Mouse (Mus musculus) hematopoietic stem cell, adult 5-6 weeks (primary cell): ENCODE measurements around the gene Ppip5k2. TPM values are rescaled to one million over a fixed set of nuclear protein-coding genes. Genes with fewer than 3 reads are reported as not detected.
"Not testable (repeated sequence)": the region's sequence is repeated elsewhere in the genome, so short reads cannot be mapped to it uniquely, and the experiment has no call there.

Source experiments
- ATAC-seq, 2 experiments: fragments of 125-278 bp in 1 of 2; replicated peaks in 1 of 2; 2 replicates each; pipeline ENCODE4 v1.8.0; 2016 to 2017; ENCODE audit warnings: inconsistent platforms in 2 of 2, mild to moderate bottlenecking in 2 of 2, moderate number of reproducible peaks in 2 of 2, low read depth in 1 of 2, moderate TSS enrichment in 1 of 2; ENCODE audit not compliant: low FRiP score in 2 of 2, poor library complexity in 2 of 2, severe bottlenecking in 2 of 2, insufficient read depth in 1 of 2, low TSS enrichment in 1 of 2
- total RNA-seq: library from RNA; stranded (forward); fragments of 172-1452, 232-1000 nt; gene quantifications from 2 replicates; pipeline ENCODE4 v1.2.3, GENCODE M21; 2017

The Ppip5k2 gene
- total RNA-seq, 1 experiment from 2014 or later, result 70.0 TPM

DNA sequence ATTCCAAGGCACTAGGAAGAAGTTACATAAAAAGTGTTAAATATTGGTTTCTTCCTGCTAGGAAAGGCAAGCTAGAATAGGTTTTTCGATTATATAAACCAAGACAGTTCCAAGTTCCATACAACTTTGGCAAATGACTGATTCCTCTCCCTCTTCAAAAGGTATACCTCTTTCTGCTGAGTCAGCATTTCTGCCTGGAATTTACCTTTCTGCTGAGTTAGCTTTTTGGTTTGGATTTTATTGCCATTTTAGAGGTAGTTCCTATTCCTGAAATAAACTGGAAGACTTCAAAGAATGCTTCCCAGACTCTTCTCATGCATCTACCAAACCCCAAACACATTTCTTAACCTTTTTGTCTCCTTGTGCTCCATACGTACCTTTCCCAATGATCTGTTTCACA lies 2.1 kb downstream of the Ppip5k2 start:
- no peak for ATAC-seq

DNA sequence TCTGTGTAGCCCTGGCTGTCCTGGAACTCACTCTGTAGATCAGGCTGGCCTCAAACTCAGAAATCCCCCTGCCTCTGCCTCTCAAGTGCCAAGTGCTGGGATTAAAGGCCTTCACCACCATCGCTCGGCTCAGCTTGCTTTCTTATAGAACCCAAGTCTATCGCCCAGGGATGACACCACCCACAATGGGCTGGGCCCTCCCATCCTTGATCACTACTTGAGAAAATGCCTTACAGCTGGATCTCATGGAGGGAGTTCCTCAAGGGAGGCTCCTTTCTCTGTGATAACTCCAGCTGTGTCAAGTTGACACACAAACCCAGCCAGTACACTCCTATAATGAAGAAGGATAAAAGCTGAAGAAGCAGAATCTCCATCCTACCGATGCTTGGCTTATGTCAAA lies 4.5 kb downstream of the Ppip5k2 start:
- not testable (repeated sequence) for ATAC-seq

DNA sequence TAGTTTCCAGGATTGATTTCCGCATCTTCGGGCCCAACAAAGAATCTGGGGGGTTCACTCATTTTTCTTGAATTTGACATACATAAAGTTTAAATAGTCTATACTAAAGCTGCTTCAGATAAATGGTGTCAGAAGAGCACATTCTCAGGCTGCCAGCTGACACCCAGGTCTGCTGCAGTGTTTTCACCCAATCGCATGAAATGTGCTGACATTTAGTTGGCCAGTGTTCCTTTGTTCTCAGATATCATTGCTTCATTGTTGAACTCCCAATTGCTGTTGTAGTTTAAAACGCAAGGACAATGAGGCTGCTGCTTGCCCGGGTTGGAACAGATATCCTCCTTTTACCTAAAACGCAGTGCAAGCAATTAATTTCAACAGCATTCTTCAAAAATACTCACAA lies 8.7 kb downstream of the Ppip5k2 start:
- ATAC-seq, result no peak

DNA sequence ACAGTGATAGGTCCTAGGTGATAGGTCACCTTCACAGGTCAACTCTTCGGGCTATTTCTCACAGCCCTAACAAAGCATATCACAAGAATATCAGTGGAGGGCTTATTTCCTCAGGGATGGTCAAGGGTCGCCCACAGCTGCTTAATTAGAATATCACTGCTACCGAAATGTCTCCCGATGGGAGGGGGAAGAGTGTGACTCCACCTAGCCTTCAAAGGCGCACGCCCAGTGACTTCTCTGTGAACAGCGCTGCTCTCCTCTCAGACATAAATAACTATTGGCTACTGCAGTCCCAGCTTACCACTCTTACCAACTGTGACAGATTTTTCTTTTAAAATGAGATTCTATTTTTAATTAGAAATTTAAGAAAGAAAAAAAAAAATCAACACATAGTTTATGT lies 9.6 kb downstream of the Ppip5k2 start:
- no peak for ATAC-seq

DNA sequence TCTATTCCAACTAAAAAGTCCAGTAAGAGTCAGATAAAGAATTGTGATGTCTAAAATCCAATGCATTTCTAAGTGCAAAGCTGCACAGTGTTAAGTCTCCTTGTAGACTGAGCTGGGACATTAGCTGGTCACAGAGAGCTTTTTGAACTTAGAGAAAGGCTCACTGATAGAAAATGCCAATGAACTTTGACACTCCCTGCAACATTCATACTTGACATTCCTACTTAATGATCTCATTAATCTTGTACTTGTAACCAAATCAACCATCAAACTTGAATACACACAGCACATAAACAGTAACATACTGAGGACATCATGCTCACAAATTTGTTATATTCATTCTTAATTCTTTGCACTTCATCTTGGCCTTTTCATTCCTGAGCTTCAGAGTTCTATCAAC lies 10.4 kb downstream of the Ppip5k2 start:
- ATAC-seq, result no peak

- no peak for ATAC-seq
These were observed 15.8 kb downstream of the Ppip5k2 start for GRCm38 (mm10) chr1:97754392-97754791.

GRCm38 (mm10) chr1:97753216-97753615 lies 17.0 kb downstream of the Ppip5k2 start:
- ATAC-seq, result no peak

- no peak for ATAC-seq
These were observed 22.0 kb downstream of the Ppip5k2 start for GRCm38 (mm10) chr1:97748163-97748562.

DNA sequence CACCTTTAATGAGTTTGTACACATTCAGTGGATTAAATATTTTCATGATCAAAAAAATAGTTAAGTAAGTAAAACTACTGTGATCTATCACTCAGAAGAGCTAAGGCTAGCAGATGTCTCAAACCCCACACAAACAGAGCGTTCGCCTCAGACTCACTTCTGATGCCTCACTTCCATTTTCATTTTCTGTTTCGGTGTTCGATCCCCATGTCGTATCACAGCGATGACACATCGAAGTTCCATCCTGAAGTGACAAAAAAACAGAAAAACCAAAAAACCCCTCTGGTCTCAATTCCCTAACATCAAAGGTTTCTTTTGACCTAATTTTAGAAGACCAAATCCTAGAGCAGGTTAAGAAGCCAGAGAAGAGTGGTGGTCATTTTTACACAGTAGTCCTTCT lies 23.9 kb downstream of the Ppip5k2 start:
- ATAC-seq, result no peak

DNA sequence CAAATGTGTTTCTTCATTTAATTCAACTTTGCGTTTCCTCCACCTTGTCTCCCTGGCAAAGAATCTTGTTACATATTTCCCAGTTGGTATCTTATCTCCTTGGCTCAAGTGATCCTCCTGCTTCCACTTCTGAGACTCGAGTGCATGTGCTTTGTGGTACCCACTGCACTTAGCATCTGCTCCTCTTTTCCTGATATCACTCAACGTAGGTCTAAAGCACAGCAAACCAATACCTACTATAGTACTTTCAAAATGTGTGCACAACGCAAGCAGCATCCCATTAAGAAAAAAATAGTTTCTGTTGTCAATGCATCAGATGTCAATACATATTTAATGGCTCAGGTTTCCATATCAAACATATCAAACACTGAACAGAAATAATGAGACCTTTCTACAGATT lies 24.5 kb downstream of the Ppip5k2 start:
- ATAC-seq, result no peak

- no peak; a peak in 1 of 4 replicates for ATAC-seq
These were observed 27.1 kb downstream of the Ppip5k2 start for GRCm38 (mm10) chr1:97743063-97743462.

DNA sequence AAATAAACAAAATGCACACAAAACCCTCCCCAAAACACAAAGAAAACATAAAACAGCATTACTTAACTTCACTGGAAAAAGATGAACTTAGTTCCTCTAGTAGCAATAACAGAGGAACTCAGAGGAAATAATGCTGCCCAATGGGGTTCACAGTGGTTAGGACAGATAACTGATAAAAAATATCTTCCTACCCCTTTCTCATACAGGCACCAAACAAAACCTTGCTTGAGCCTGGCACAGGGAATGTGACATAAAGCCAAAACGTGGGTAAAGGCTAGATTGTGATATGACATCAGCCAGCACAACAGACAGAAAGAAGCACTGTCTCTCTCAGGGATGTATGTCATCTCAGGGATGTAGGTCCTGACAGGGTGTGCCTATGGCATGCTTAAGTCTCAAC lies 40.9 kb downstream of the Ppip5k2 start:
- no peak for ATAC-seq

- ATAC-seq, result 0 out of 4 replicates have a peak, but pooled peaks of 1 of the 2 experiments have one; percentile 45
These were observed 43.5 kb downstream of the Ppip5k2 start for GRCm38 (mm10) chr1:97726730-97727129.

GRCm38 (mm10) chr1:97718440-97718839 lies 51.8 kb downstream of the Ppip5k2 start:
- peak; percentile 43 to 66; a peak in 1 of 4 replicates for ATAC-seq

DNA sequence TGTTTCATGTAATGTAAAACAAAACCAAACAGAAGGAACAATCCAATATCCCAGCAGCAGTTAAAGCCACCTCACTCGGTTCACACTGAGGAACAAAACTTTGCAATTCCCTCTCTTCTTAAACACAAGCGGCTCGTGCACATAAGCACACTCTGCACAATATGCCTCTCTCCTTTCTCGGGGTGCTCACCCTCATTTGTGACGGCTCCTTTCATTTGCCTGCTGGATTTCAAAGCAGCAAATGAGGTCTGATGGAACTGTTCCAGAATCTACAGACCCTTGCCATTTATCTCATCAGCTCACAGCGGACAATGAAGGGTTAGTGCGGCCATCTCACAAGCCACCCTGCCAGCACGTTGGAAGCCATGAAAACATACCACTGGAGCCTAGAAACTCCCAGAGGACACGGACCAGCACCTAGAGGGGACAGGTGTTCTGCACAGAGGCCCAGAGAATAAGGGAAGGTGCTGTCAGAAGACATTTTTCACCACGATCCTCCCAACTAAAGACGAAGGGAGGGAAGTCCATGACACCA lies 55.8 kb downstream of the Ppip5k2 start:
- no peak for ATAC-seq

GRCm38 (mm10) chr1:97710520-97710919 lies 59.7 kb downstream of the Ppip5k2 start:
- no peak for ATAC-seq

DNA sequence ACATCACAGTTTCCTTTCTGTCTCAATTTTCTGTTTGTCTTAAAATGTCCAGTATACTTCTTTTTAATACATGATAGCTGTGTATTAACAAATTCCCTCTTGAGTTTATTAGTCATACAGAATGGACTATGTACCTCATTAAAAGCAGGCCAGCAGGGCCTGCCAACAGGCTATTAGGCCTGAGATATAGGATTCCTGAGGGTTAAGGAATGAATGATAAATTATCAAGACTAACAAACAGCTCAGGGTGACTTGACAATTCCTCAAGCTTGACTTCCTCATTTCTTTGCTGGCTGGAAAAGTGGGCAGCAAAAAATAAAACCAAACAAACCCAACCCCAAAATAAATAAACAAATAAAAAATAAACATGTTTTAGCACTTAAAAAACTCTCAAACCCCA lies 64.8 kb downstream of the Ppip5k2 start:
- ATAC-seq, result peak; percentile 59; a peak in 2 of 4 replicates

DNA sequence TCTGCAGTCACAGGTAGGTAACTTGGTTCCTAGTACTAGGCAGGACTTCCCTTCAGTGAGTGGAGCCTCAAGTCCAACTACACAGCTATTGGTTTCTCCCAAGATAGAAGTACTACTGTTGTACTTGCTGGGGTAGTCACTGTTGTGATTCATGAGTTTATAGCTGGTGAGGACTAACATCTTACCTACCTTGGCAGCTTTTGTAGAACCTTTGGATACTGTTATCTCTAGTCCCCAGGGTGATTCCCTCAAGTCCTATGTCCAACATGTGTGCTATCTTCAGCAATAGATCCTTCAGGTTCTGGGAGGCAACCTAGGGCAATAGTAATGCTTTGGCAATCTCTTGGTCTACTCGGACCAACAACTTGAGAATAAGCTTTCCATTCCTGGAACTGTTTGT lies 65.6 kb downstream of the Ppip5k2 start:
- no peak for ATAC-seq

GRCm38 (mm10) chr1:97698956-97699570 lies 71.1 kb downstream of the Ppip5k2 start:
- no peak for ATAC-seq
